Comparison of ENCODE assay signal across 18 mouse cellular contexts in the genomic region with DNA sequence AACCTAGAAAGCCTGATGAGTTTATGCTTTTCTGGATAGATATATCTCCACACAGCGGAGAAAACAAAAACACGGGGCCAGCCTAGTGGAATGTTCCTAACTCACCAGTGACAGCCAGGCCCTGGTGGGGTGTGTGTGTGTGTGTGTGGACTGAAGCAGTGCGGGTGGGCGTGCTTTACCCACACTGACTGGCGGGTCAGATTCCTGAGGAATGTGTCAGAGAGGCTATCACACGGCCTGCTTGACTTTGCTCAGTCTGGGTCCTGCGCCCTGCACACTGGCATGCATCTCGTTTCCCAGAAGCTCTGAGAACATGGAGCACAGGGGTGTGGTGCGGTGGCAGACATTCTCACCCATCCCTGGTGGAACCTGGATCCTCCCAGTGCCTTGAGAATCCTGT. TPM values are rescaled to one million over a fixed set of nuclear protein-coding genes. Genes with fewer than 3 reads are reported as not detected.
DNase-seq lines count a peak whose midpoint lies in the region; ATAC-seq lines count a peak whose summit lies in the region.
"Had no signal": no experiment of that assay in that cellular context is flagged by ENCODE, and none has a peak within 500 bp of the region (broad histone marks: within the 10 kb centered on the region; RNA-seq: fewer than 3 reads in every experiment).

No protein-coding gene starts in this region.

- H3K27me3 ChIP-seq in heart, embryonic 16.5 days (ENCODE audit: control insufficient read depth, insufficient read depth, low read length), result no peaks in the 10 kb centered on the region
- H3K27me3 ChIP-seq: CH12.LX; embryonic facial prominence, embryonic 13.5 days; forebrain, embryonic 12.5 days; hindbrain, embryonic 15.5 days; limb, embryonic 13.5 days; liver, embryonic 15.5 days; megakaryocyte, embryonic 14.5 days had no signal

- no peak overlapping the region for H3K4me3 ChIP-seq in heart, embryonic 16.5 days (ENCODE audit: low read length)
- H3K4me3 ChIP-seq: embryonic facial prominence, embryonic 13.5 days; forebrain, embryonic 12.5 days; hindbrain, embryonic 15.5 days; limb, embryonic 13.5 days; liver, embryonic 15.5 days; megakaryocyte, embryonic 14.5 days had no signal

- H3K9me3 ChIP-seq in heart, embryonic 16.5 days (replicated peaks; ENCODE audit: control insufficient read depth, low read length), result 0 out of 2 replicates have a peak, but pooled peaks cover 3% of the 10 kb centered on the region
- H3K9me3 ChIP-seq: forebrain, embryonic 12.5 days; hindbrain, embryonic 15.5 days; liver, embryonic 15.5 days; megakaryocyte, embryonic 14.5 days had no signal

- H3K27ac ChIP-seq in heart, embryonic 16.5 days (ENCODE audit: low read length), result no peak overlapping the region
- H3K27ac ChIP-seq: forebrain, embryonic 12.5 days; hindbrain, embryonic 15.5 days; limb, embryonic 13.5 days; liver, embryonic 15.5 days had no signal

- peaks cover 15% of the 10 kb centered on the region for H3K36me3 ChIP-seq in heart, embryonic 16.5 days (ENCODE audit: control insufficient read depth, insufficient read depth)

- no peak for DNase-seq in heart, adult 18-20 months
- DNase-seq in urinary bladder, postnatal 14 days (ENCODE audit: low spot score), result peak; percentile 46
- DNase-seq in urinary bladder, postnatal 25 days (ENCODE audit: low spot score), result no peak
- peak; percentile 40 for DNase-seq in ZHBTc4 (ENCODE audit: low read depth, low spot score)
- no peak for DNase-seq in right cerebral cortex, adult 2 months (ENCODE audit: low spot score in 2 of 2)
- DNase-seq in cerebellum, adult 11 months, result no peak
- DNase-seq: adrenal gland, adult 2 months; kidney, adult 8-10 months; thymus, adult 2 months had no signal

- peak; percentile 73 for ATAC-seq in heart, embryonic 16.5 days (replicated peaks; ENCODE audit: extremely low read depth, insufficient read depth, low FRiP score)
- ATAC-seq: midbrain, embryonic 16.5 days had no signal

- no peak overlapping the region for H3K9ac ChIP-seq in heart, embryonic 16.5 days (ENCODE audit: low read length)
- H3K9ac ChIP-seq: embryonic facial prominence, embryonic 13.5 days; forebrain, embryonic 12.5 days; hindbrain, embryonic 15.5 days; limb, embryonic 13.5 days; liver, embryonic 15.5 days had no signal

- H3K4me2 ChIP-seq in heart, embryonic 16.5 days (ENCODE audit: low read depth, low read length), result no peak overlapping the region
- H3K4me2 ChIP-seq: embryonic facial prominence, embryonic 13.5 days; forebrain, embryonic 12.5 days; hindbrain, embryonic 15.5 days; limb, embryonic 13.5 days; liver, embryonic 15.5 days had no signal

- H3K4me1 ChIP-seq in heart, embryonic 16.5 days (ENCODE audit: control insufficient read depth, insufficient read depth, low read length), result peaks cover 20% of the 10 kb centered on the region

- whole genome bisulfite sequencing in heart, embryonic 16.5 days, result 34% methylated on average over 9 of the region's 9 CpGs

RNA-seq across cellular contexts. Expression of a gene that starts 21.8 kb away (rescaled TPM):
- 40.8 and 41.7 TPM in 2 replicates for polyA plus RNA-seq in heart, embryonic 16.5 days (2015; fragmentation: Nextera tagmentation; extraction: Ambion mirVana)
- total RNA-seq in heart, adult 18-20 months (2021), result 10 to 100 TPM; 18.4 to 23.9 TPM

Comparison
In these comparisons a context has a peak if more than half of its experiments do, and no peak if none do; other contexts are left out.
1. DNase-seq: peak in urinary bladder, postnatal 14 days (single experiment) and ZHBTc4 (single experiment); none in heart, adult 18-20 months (0 of 2), urinary bladder, postnatal 25 days (single experiment), right cerebral cortex, adult 2 months (0 of 2) and cerebellum, adult 11 months (single experiment).